In genomic region chr7:120874021-120874420, GRCm38 (mm10) we compare ENCODE assay signal across 26 mouse cellular contexts. TPM values are rescaled to one million over a fixed set of nuclear protein-coding genes. Genes with fewer than 3 reads are reported as not detected.
DNase-seq lines count a peak whose midpoint lies in the region; ATAC-seq and TF ChIP-seq lines count a peak whose summit lies in the region.
"Had no signal": no experiment of that assay in that cellular context is flagged by ENCODE, and none has a peak within 500 bp of the region (broad histone marks: within the 10 kb centered on the region; RNA-seq: fewer than 3 reads in every experiment).

No protein-coding gene starts in this region.

- WGBS in liver, embryonic 13.5 days (ENCODE audit: insufficient replicate concordance) = 86% methylated on average over 3 of the region's 3 CpGs
- WGBS in liver, postnatal 0 days (ENCODE audit: insufficient replicate concordance) = 91% methylated on average over 3 of the region's 3 CpGs
- WGBS in midbrain, embryonic 15.5 days = 93% methylated on average over 3 of the region's 3 CpGs

- no peaks in the 10 kb centered on the region for H3K9me3 ChIP-seq in erythroblast, embryonic 14.5 days (ENCODE audit: control insufficient read depth, low read length)
- no peaks in the 10 kb centered on the region for H3K9me3 ChIP-seq in liver, embryonic 13.5 days (replicated peaks)
- H3K9me3 ChIP-seq in liver, postnatal 0 days (ENCODE audit: low read length) = no peaks in the 10 kb centered on the region
- H3K9me3 ChIP-seq in midbrain, embryonic 15.5 days = no peaks in the 10 kb centered on the region
- H3K9me3 ChIP-seq: embryonic facial prominence, embryonic 12.5 days; forebrain, embryonic 13.5 days; limb, embryonic 12.5 days; megakaryocyte, embryonic 14.5 days; midbrain, embryonic 13.5 days had no signal

- peak overlapping the region; percentile 63 for H3K4me3 ChIP-seq in erythroblast, embryonic 14.5 days (replicated peaks)
- H3K4me3 ChIP-seq in liver, embryonic 13.5 days (replicated peaks) = peak overlapping the region; percentile 38
- no peak overlapping the region for H3K4me3 ChIP-seq in liver, postnatal 0 days (ENCODE audit: low read depth, low read length)
- no peak overlapping the region for H3K4me3 ChIP-seq in midbrain, embryonic 15.5 days
- H3K4me3 ChIP-seq: embryonic facial prominence, embryonic 12.5 days; forebrain, embryonic 13.5 days; layer of hippocampus, adult 2 months; limb, embryonic 12.5 days; megakaryocyte, embryonic 14.5 days; midbrain, embryonic 13.5 days had no signal

- TF ChIP-seq CTCF in liver, postnatal 0 days (IDR thresholded peaks at IDR 0.05; ENCODE audit: low read depth) = no peak

- no peak for ATAC-seq in erythroblast, adult 5-6 weeks (replicated peaks; ENCODE audit: low FRiP score, poor library complexity, severe bottlenecking)
- ATAC-seq in liver, embryonic 13.5 days (ENCODE audit: low read depth) = no peak
- ATAC-seq in liver, postnatal 0 days = no peak
- ATAC-seq in midbrain, embryonic 15.5 days (replicated peaks) = no peak
- ATAC-seq: forebrain, embryonic 13.5 days; inflammation-experienced regulatory T-cells, adult 6 months; midbrain, embryonic 13.5 days had no signal

- peaks cover 98% of the 10 kb centered on the region for H3K36me3 ChIP-seq in erythroblast, embryonic 14.5 days (ENCODE audit: control insufficient read depth)
- peaks cover 64% of the 10 kb centered on the region for H3K36me3 ChIP-seq in liver, embryonic 13.5 days
- peaks cover 38% of the 10 kb centered on the region for H3K36me3 ChIP-seq in liver, postnatal 0 days (replicated peaks; ENCODE audit: insufficient read depth, low read length)
- H3K36me3 ChIP-seq in midbrain, embryonic 15.5 days (replicated peaks) = no peaks in the 10 kb centered on the region
- H3K36me3 ChIP-seq: embryonic facial prominence, embryonic 12.5 days; limb, embryonic 12.5 days had no signal

- no peak for DNase-seq in liver, embryonic 13.5 days
- no peak for DNase-seq in liver
- DNase-seq in liver, postnatal 0 days = no peak
- DNase-seq in kidney, postnatal 4 days = no peak
- DNase-seq: cerebellum, adult 18-20 months; cerebellum, postnatal 14 days; kidney, adult 9 months; kidney, postnatal 14 days; layer of hippocampus, postnatal 36 days; lung, adult 2 months; lung, postnatal 36 days; right cerebral cortex, postnatal 14 days; spleen, adult 18-20 months; thymus, adult 18-20 months; thymus, postnatal 36 days had no signal

- H3K4me1 ChIP-seq in erythroblast, embryonic 14.5 days (ENCODE audit: control insufficient read depth) = peaks cover 93% of the 10 kb centered on the region
- peaks cover 96% of the 10 kb centered on the region for H3K4me1 ChIP-seq in liver, embryonic 13.5 days (replicated peaks)
- H3K4me1 ChIP-seq in liver, postnatal 0 days (ENCODE audit: insufficient read depth) = peaks cover 22% of the 10 kb centered on the region
- H3K4me1 ChIP-seq in midbrain, embryonic 15.5 days = no peaks in the 10 kb centered on the region
- H3K4me1 ChIP-seq: forebrain, embryonic 13.5 days had no signal

- no peaks in the 10 kb centered on the region for H3K27me3 ChIP-seq in erythroblast, embryonic 14.5 days (ENCODE audit: control insufficient read depth)
- no peaks in the 10 kb centered on the region for H3K27me3 ChIP-seq in liver, embryonic 13.5 days
- H3K27me3 ChIP-seq in liver, postnatal 0 days (ENCODE audit: insufficient read depth, low read length) = no peaks in the 10 kb centered on the region
- no peaks in the 10 kb centered on the region for H3K27me3 ChIP-seq in midbrain, embryonic 15.5 days (replicated peaks)
- H3K27me3 ChIP-seq: embryonic facial prominence, embryonic 12.5 days; forebrain, embryonic 13.5 days; limb, embryonic 12.5 days; megakaryocyte, embryonic 14.5 days; midbrain, embryonic 13.5 days had no signal

- peak overlapping the region; percentile 99 for H3K27ac ChIP-seq in liver, embryonic 13.5 days
- peak overlapping the region; percentile 94 for H3K27ac ChIP-seq in liver, postnatal 0 days (ENCODE audit: low read depth)
- no peak overlapping the region for H3K27ac ChIP-seq in midbrain, embryonic 15.5 days
- H3K27ac ChIP-seq: embryonic facial prominence, embryonic 12.5 days; forebrain, embryonic 13.5 days; hindbrain, embryonic 14.5 days; layer of hippocampus, adult 2 months; limb, embryonic 12.5 days; midbrain, embryonic 13.5 days had no signal

- no peak for TF ChIP-seq EP300 in liver, postnatal 0 days (IDR thresholded peaks at IDR 0.05; ENCODE audit: low read depth)

- peak overlapping the region; percentile 76 for H3K9ac ChIP-seq in liver, embryonic 13.5 days
- no peak overlapping the region for H3K9ac ChIP-seq in liver, postnatal 0 days (replicated peaks)
- no peak overlapping the region for H3K9ac ChIP-seq in midbrain, embryonic 15.5 days
- H3K9ac ChIP-seq: embryonic facial prominence, embryonic 12.5 days; forebrain, embryonic 13.5 days; hindbrain, embryonic 14.5 days; limb, embryonic 12.5 days; midbrain, embryonic 13.5 days had no signal

- H3K4me2 ChIP-seq in liver, embryonic 13.5 days = peak overlapping the region; percentile 62
- peak overlapping the region; percentile 60; the same call in 1 of the 2 replicates for H3K4me2 ChIP-seq in liver, postnatal 0 days (ENCODE audit: low read depth, low read length)
- H3K4me2 ChIP-seq in midbrain, embryonic 15.5 days = no peak overlapping the region
- H3K4me2 ChIP-seq: embryonic facial prominence, embryonic 12.5 days; forebrain, embryonic 13.5 days; hindbrain, embryonic 14.5 days; limb, embryonic 12.5 days; midbrain, embryonic 13.5 days had no signal

RNA-seq across cellular contexts. Expression of gene Eef2k, which starts 31.4 kb away (rescaled TPM):
- 24.6 and 28.0 TPM in 2 replicates for polyA plus RNA-seq in erythroblast, embryonic 14.5 days (2012)
- 12.3 and 24.0 TPM in 2 replicates for total RNA-seq in erythroblast, adult 5-6 weeks (2015; ENCODE audit: low replicate concordance)
- total RNA-seq in erythroblast, adult 5-6 weeks (2017; ENCODE audit: low replicate concordance) = 77.4 and 97.0 TPM in 2 replicates
- polyA plus RNA-seq in liver, embryonic 13.5 days (2015; fragmentation: Nextera tagmentation; extraction: Ambion mirVana) = 42.2 and 44.2 TPM in 2 replicates
- 14.4 and 19.5 TPM in 2 replicates for polyA plus RNA-seq in liver, postnatal 0 days (2015; fragmentation: Nextera tagmentation; extraction: Ambion mirVana)
- polyA plus RNA-seq in midbrain, embryonic 15.5 days (2015; fragmentation: Nextera tagmentation; extraction: Ambion mirVana) = 33.6 and 40.1 TPM in 2 replicates

RNA-seq across cellular contexts. Expression of gene Polr3e, which starts 43.5 kb away (rescaled TPM):
- polyA plus RNA-seq in erythroblast, embryonic 14.5 days (2012) = 0.34 and 0.48 TPM in 2 replicates
- total RNA-seq in erythroblast, adult 5-6 weeks (2015; ENCODE audit: low replicate concordance) = 3.1 and 3.3 TPM in 2 replicates
- total RNA-seq in erythroblast, adult 5-6 weeks (2017; ENCODE audit: low replicate concordance) = 1.5 and 6.2 TPM in 2 replicates
- polyA plus RNA-seq in liver, embryonic 13.5 days (2015; fragmentation: Nextera tagmentation; extraction: Ambion mirVana) = 19.3 and 21.1 TPM in 2 replicates
- 8.5 and 9.3 TPM in 2 replicates for polyA plus RNA-seq in liver, postnatal 0 days (2015; fragmentation: Nextera tagmentation; extraction: Ambion mirVana)
- polyA plus RNA-seq in midbrain, embryonic 15.5 days (2015; fragmentation: Nextera tagmentation; extraction: Ambion mirVana) = 25.5 and 28.1 TPM in 2 replicates

Comparison
In these comparisons a context has a peak if more than half of its experiments do, and no peak if none do; other contexts are left out.
1. H3K4me3 ChIP-seq: peak in erythroblast, embryonic 14.5 days (single experiment) and liver, embryonic 13.5 days (single experiment); none in liver, postnatal 0 days (single experiment) and midbrain, embryonic 15.5 days (single experiment).